ENCODE assay signal across 9 mouse cellular contexts in genomic region chr7:97325156-97325985, GRCm38 (mm10). TPM values are rescaled to one million over a fixed set of nuclear protein-coding genes. Genes with fewer than 3 reads are reported as not detected.
DNase-seq lines count a peak whose midpoint lies in the region; ATAC-seq and TF ChIP-seq lines count a peak whose summit lies in the region.
"Had no signal": no experiment of that assay in that cellular context is flagged by ENCODE, and none has a peak within 500 bp of the region (broad histone marks: within the 10 kb centered on the region; RNA-seq: fewer than 3 reads in every experiment).

No protein-coding gene starts in this region.

- peak; percentile 28 to 32 for DNase-seq in cerebellum, postnatal 14 days
- no peak for DNase-seq in cerebellum, adult 11-12 months
- no peak for DNase-seq in lung, postnatal 0 days (ENCODE audit: low spot score)
- DNase-seq in lung, adult 2 months: no peak
- DNase-seq in left cerebral cortex, adult 2 months (ENCODE audit: extremely low spot score in 1 of 2, low spot score in 2 of 2): peak; percentile 59 to 64
- DNase-seq in c-Kit-positive CD71-positive TER-119-positive erythroid progenitor cells, embryonic 14.5 days (ENCODE audit: low spot score): no peak
- no peak for DNase-seq in natural killer cell, adult 2 months (ENCODE audit: low spot score in 2 of 2)

- no peak for TF ChIP-seq EP300 in lung, postnatal 0 days (IDR thresholded peaks at IDR 0.05)

- no peaks in the 10 kb centered on the region for H3K36me3 ChIP-seq in lung, postnatal 0 days (ENCODE audit: insufficient read depth, low read length)
- peaks cover 5% of the 10 kb centered on the region; the same call in 1 of the 2 replicates for H3K36me3 ChIP-seq in neural tube, embryonic 12.5 days

- peak; percentile 35 for ATAC-seq in lung, postnatal 0 days
- ATAC-seq in neural tube, embryonic 12.5 days (ENCODE audit: low FRiP score, low read depth): peak; percentile 43; the same call in 1 of the 2 replicates

- intact Hi-C loops in left cerebral cortex, adult 2 months (cut with DNase I): no loop called here

- no peak overlapping the region for H3K27ac ChIP-seq in lung, postnatal 0 days (ENCODE audit: low read length)
- H3K27ac ChIP-seq in left cerebral cortex, adult 2 months: no peak overlapping the region
- no peak overlapping the region for H3K27ac ChIP-seq in neural tube, embryonic 12.5 days

- WGBS in lung, postnatal 0 days: 15% methylated on average over 79 of the region's 96 CpGs
- WGBS in lung, adult 2 months: 24% methylated on average over 96 of the region's 96 CpGs
- 14% methylated on average over 96 of the region's 96 CpGs for WGBS in neural tube, embryonic 12.5 days

- no peaks in the 10 kb centered on the region for H3K9me3 ChIP-seq in lung, postnatal 0 days (ENCODE audit: low read length)
- no peaks in the 10 kb centered on the region for H3K9me3 ChIP-seq in neural tube, embryonic 12.5 days

- TF ChIP-seq POLR2A in lung, adult 2 months (IDR thresholded peaks at IDR 0.05; ENCODE audit: borderline replicate concordance, extremely low read depth, low read depth, low read length): no peak

- H3K9ac ChIP-seq in lung, postnatal 0 days (replicated peaks; ENCODE audit: low read depth): no peak overlapping the region
- no peak overlapping the region for H3K9ac ChIP-seq in neural tube, embryonic 12.5 days

- peaks cover 18% of the 10 kb centered on the region; the same call in 1 of the 2 replicates for H3K27me3 ChIP-seq in lung, postnatal 0 days (replicated peaks; ENCODE audit: insufficient read depth, low read length)
- H3K27me3 ChIP-seq in neural tube, embryonic 12.5 days (replicated peaks): peaks cover 40% of the 10 kb centered on the region

- H3K4me1 ChIP-seq in lung, postnatal 0 days (ENCODE audit: insufficient read depth, low read depth, low read length): no peaks in the 10 kb centered on the region
- H3K4me1 ChIP-seq in lung, adult 2 months (ENCODE audit: control insufficient read depth, insufficient read depth, low read length): no peaks in the 10 kb centered on the region
- peaks cover 12% of the 10 kb centered on the region; the same call in 1 of the 2 replicates for H3K4me1 ChIP-seq in neural tube, embryonic 12.5 days

- peak overlapping the region; percentile 48 for H3K4me2 ChIP-seq in lung, postnatal 0 days (replicated peaks; ENCODE audit: low read depth, low read length)
- peak overlapping the region; percentile 56 for H3K4me2 ChIP-seq in neural tube, embryonic 12.5 days (replicated peaks)

- H3K4me3 ChIP-seq in lung, postnatal 0 days (ENCODE audit: low read depth, low read length): peak overlapping the region; percentile 24; the same call in 1 of the 2 replicates
- no peak overlapping the region for H3K4me3 ChIP-seq in lung, adult 2 months (replicated peaks; ENCODE audit: extremely low read depth, low read depth, low read length)
- H3K4me3 ChIP-seq in left cerebral cortex, adult 2 months: no peak overlapping the region
- H3K4me3 ChIP-seq in neural tube, embryonic 12.5 days: peak overlapping the region; percentile 27

- TF ChIP-seq CTCF in lung, postnatal 0 days (IDR thresholded peaks at IDR 0.05): no peak
- TF ChIP-seq CTCF in lung, adult 2 months (IDR thresholded peaks at IDR 0.05; ENCODE audit: insufficient read depth, low read length): no peak
- no peak for TF ChIP-seq CTCF in left cerebral cortex, adult 2 months (IDR thresholded peaks at IDR 0.05)

RNA-seq across cellular contexts. Expression of gene Usp35, which starts 6.4 kb away (rescaled TPM):
- polyA plus RNA-seq in lung, postnatal 0 days (2015; fragmentation: Nextera tagmentation; extraction: Ambion mirVana): 1.5 and 1.6 TPM in 2 replicates
- polyA plus RNA-seq in lung, adult 2 months (2012; rRNA removed): 5.3 and 9.2 TPM in 2 replicates
- 10 to 100 TPM; 18.8 to 19.9 TPM for total RNA-seq in left cerebral cortex, adult 2 months (2021)
- 4.4 and 4.9 TPM in 2 replicates for polyA plus RNA-seq in neural tube, embryonic 12.5 days (2016; fragmentation: Nextera tagmentation; extraction: Ambion mirVana)
- total RNA-seq: common myeloid progenitor, adult 5-6 weeks had no signal

RNA-seq across cellular contexts. Expression of gene Kctd21, which starts 6.8 kb away (rescaled TPM):
- polyA plus RNA-seq in lung, postnatal 0 days (2015; fragmentation: Nextera tagmentation; extraction: Ambion mirVana): 5.7 and 6.1 TPM in 2 replicates
- polyA plus RNA-seq in lung, adult 2 months (2012; rRNA removed): 7.9 and 11.5 TPM in 2 replicates
- 10 to 100 TPM; 12.5 to 14.6 TPM for total RNA-seq in left cerebral cortex, adult 2 months (2021)
- polyA plus RNA-seq in neural tube, embryonic 12.5 days (2016; fragmentation: Nextera tagmentation; extraction: Ambion mirVana): 6.8 and 7.0 TPM in 2 replicates

RNA-seq across cellular contexts. Expression of gene Alg8, which starts 46.0 kb away (rescaled TPM):
- 11.0 TPM in 2 replicates for polyA plus RNA-seq in lung, postnatal 0 days (2015; fragmentation: Nextera tagmentation; extraction: Ambion mirVana)
- 7.4 and 9.3 TPM in 2 replicates for polyA plus RNA-seq in lung, adult 2 months (2012; rRNA removed)
- total RNA-seq in left cerebral cortex, adult 2 months (2021): 10 to 100 TPM in 1 of 2 experiments, 1 to 10 TPM in 1; 9.9 to 10.2 TPM
- 25.1 and 27.1 TPM in 2 replicates for polyA plus RNA-seq in neural tube, embryonic 12.5 days (2016; fragmentation: Nextera tagmentation; extraction: Ambion mirVana)

Comparison
In these comparisons a context has a peak if more than half of its experiments do, and no peak if none do; other contexts are left out.
1. DNase-seq: peak in cerebellum, postnatal 14 days (2 of 2) and left cerebral cortex, adult 2 months (2 of 2); none in cerebellum, adult 11-12 months (single experiment), lung, postnatal 0 days (single experiment), lung, adult 2 months (single experiment), c-Kit-positive CD71-positive TER-119-positive erythroid progenitor cells, embryonic 14.5 days (single experiment) and natural killer cell, adult 2 months (0 of 2).
2. H3K4me3 ChIP-seq: peak in lung, postnatal 0 days (single experiment) and neural tube, embryonic 12.5 days (single experiment); none in lung, adult 2 months (single experiment) and left cerebral cortex, adult 2 months (single experiment).